Mouse (Mus musculus) CH12.LX (cell line): ENCODE measurements at regions not wholly inside any gene's neighbourhood (a gene's known extent, or its start where the extent isn't known, plus 50 kb on each side); places are given as distances from the start of the nearest gene placed in this dataset.

Source experiments
- DNase-seq: peaks from one replicate; pipeline ENCODE4 v3.0.0-alpha.2; 2013; ENCODE audit errors: extremely low read depth
- H3K27ac ChIP-seq: 2 replicates; pipeline ENCODE4 v1.5.1; 2012; ENCODE audit warnings: low read depth, mild to moderate bottlenecking, control low read depth, moderate library complexity; ENCODE audit not compliant: insufficient read depth
- H3K27me3 ChIP-seq: replicated peaks from 2 replicates; pipeline ENCODE3; 2012; ENCODE audit warnings: inconsistent platforms
- H3K36me3 ChIP-seq, 2 experiments: replicated peaks in 1 of 2; 2 replicates each; pipeline versions ENCODE3 to v1.6.1; 2012; ENCODE audit warnings: inconsistent platforms in 1 of 2, low read length in 1 of 2, mild to moderate bottlenecking in 1 of 2, mixed read lengths in 1 of 2, moderate library complexity in 1 of 2; ENCODE audit not compliant: control insufficient read depth in 1 of 2, insufficient read depth in 1 of 2
- H3K4me1 ChIP-seq, 2 experiments: 2 replicates each; pipeline ENCODE4 v1.6.1; 2012; ENCODE audit warnings: inconsistent platforms in 1 of 2, moderate library complexity in 1 of 2; ENCODE audit not compliant: insufficient read depth in 2 of 2, control insufficient read depth in 1 of 2
- H3K4me2 ChIP-seq: 2 replicates; pipeline ENCODE4 v1.6.1; 2012; ENCODE audit warnings: low read depth, mild to moderate bottlenecking, control low read depth; ENCODE audit not compliant: poor library complexity, insufficient read depth, severe bottlenecking
- H3K4me3 ChIP-seq, 3 experiments: fragments of 150-350 bp in 1 of 3; sonication (generic) in 1 of 3; replicated peaks in 1 of 3; 2 replicates each; pipeline versions ENCODE3 to v1.5.1; 2011 to 2012; ENCODE audit warnings: low read depth in 2 of 3, low read length in 2 of 3, mild to moderate bottlenecking in 2 of 3, moderate library complexity in 2 of 3, control low read depth in 1 of 3, improper control_type of control experiment in 1 of 3, inconsistent platforms in 1 of 3, mixed read lengths in 1 of 3; ENCODE audit not compliant: poor library complexity in 1 of 3
- H3K79me2 ChIP-seq: replicated peaks from 2 replicates; pipeline ENCODE4 v1.6.1; 2012; ENCODE audit warnings: mild to moderate bottlenecking, moderate library complexity; ENCODE audit not compliant: control insufficient read depth, poor library complexity, insufficient read depth, severe bottlenecking; ENCODE audit errors: extremely low read depth
- H3K9ac ChIP-seq: 2 replicates; pipeline ENCODE4 v1.6.1; 2012; ENCODE audit warnings: low read depth, mild to moderate bottlenecking, control low read depth, moderate library complexity; ENCODE audit not compliant: insufficient read depth
- H3K9me3 ChIP-seq: replicated peaks from 2 replicates; pipeline ENCODE3; 2012; ENCODE audit warnings: low read length, inconsistent platforms, mixed read lengths
- BHLHE40 ChIP-seq: IDR thresholded peaks from 2 replicates; pipeline ENCODE4 v1.6.1; 2011; ENCODE audit warnings: mild to moderate bottlenecking, low read depth, low read length, improper control_type of control experiment
- CHD2 ChIP-seq: IDR thresholded peaks from 2 replicates; pipeline ENCODE4 v1.6.1; 2011; ENCODE audit warnings: low read length, improper control_type of control experiment
- CTCF ChIP-seq, 2 experiments: IDR thresholded peaks in 1 of 2; conservative IDR thresholded peaks in 1 of 2; 2 replicates each; pipeline ENCODE4 v1.5.1; 2011 to 2012; ENCODE audit warnings: low read depth in 2 of 2, low read length in 2 of 2, improper control_type of control experiment in 1 of 2, inconsistent platforms in 1 of 2, mild to moderate bottlenecking in 1 of 2, moderate library complexity in 1 of 2
- ELF1 ChIP-seq: IDR thresholded peaks from 2 replicates; pipeline ENCODE4 v1.6.1; 2014; ENCODE audit warnings: low read depth, mild to moderate bottlenecking, inconsistent platforms, low read length, improper control_type of control experiment
- GABPA ChIP-seq: IDR thresholded peaks from 2 replicates; pipeline ENCODE4 v1.6.1; 2012; ENCODE audit warnings: low read depth, low read length, improper control_type of control experiment, inconsistent platforms; ENCODE audit not compliant: insufficient replicate concordance
- HCFC1 ChIP-seq: IDR thresholded peaks from 2 replicates; pipeline ENCODE4 v1.6.1; 2012; ENCODE audit warnings: low read depth, mild to moderate bottlenecking, inconsistent platforms, low read length, improper control_type of control experiment
- JUN ChIP-seq: IDR thresholded peaks from 2 replicates; pipeline ENCODE4 v1.6.1; 2011; ENCODE audit warnings: low read depth, mild to moderate bottlenecking, low read length, improper control_type of control experiment, moderate library complexity; ENCODE audit not compliant: insufficient read depth
- JUND ChIP-seq: conservative IDR thresholded peaks from 2 replicates; pipeline ENCODE4 v1.6.1; 2011; ENCODE audit warnings: low read depth, low read length, improper control_type of control experiment
- KAT2A ChIP-seq: IDR thresholded peaks from 2 replicates; pipeline ENCODE4 v1.6.1; 2012; ENCODE audit warnings: low read length, improper control_type of control experiment, inconsistent platforms; ENCODE audit not compliant: insufficient replicate concordance
- MEF2A ChIP-seq: IDR thresholded peaks from 2 replicates; pipeline ENCODE4 v1.6.1; 2014; ENCODE audit warnings: low read depth, mild to moderate bottlenecking, inconsistent platforms, low read length, improper control_type of control experiment, borderline replicate concordance
- PAX5 ChIP-seq: IDR thresholded peaks from 2 replicates; pipeline ENCODE4 v1.6.1; 2012; ENCODE audit warnings: low read length, inconsistent platforms, mixed read lengths
- POLR2AphosphoS2 ChIP-seq: IDR thresholded peaks from 2 replicates; pipeline ENCODE4 v1.6.1; 2011; ENCODE audit warnings: low read depth, low read length, improper control_type of control experiment
- RAD21 ChIP-seq: IDR thresholded peaks from 2 replicates; pipeline ENCODE4 v1.6.1; 2011; ENCODE audit warnings: low read depth, mild to moderate bottlenecking, low read length, improper control_type of control experiment, moderate library complexity
- UBTF ChIP-seq: IDR thresholded peaks from 2 replicates; pipeline ENCODE4 v1.6.1; 2012; ENCODE audit warnings: low read depth, mild to moderate bottlenecking, inconsistent platforms, low read length, improper control_type of control experiment, moderate library complexity
- USF1 ChIP-seq: IDR thresholded peaks from 2 replicates; pipeline ENCODE4 v1.6.1; 2014; ENCODE audit warnings: low read depth, mild to moderate bottlenecking, inconsistent platforms, low read length, improper control_type of control experiment
- ZMIZ1 ChIP-seq: IDR thresholded peaks from 2 replicates; pipeline ENCODE4 v1.6.1; 2012; ENCODE audit warnings: low read depth, mild to moderate bottlenecking, inconsistent platforms, low read length, improper control_type of control experiment
- dilution Hi-C: fragments of 300-500 bp; cut with MboI; formaldehyde crosslinking; loops from 2 replicates; pipeline ENCODE4 v1.14.3; 2020; ENCODE audit warnings: low sequenced_read_pairs; ENCODE audit not compliant: extremely low pct_unique_long_range_greater_than_20kb, extremely low pct_ligation_motif_present
- in situ Hi-C: fragments of 300-500 bp; cut with MboI; formaldehyde crosslinking; loops from 3 replicates; pipeline ENCODE4 v1.14.3; 2019; ENCODE audit warnings: low sequenced_read_pairs, low pct_ligation_motif_present, low pct_unique_long_range_greater_than_20kb, mixed read lengths

DNA sequence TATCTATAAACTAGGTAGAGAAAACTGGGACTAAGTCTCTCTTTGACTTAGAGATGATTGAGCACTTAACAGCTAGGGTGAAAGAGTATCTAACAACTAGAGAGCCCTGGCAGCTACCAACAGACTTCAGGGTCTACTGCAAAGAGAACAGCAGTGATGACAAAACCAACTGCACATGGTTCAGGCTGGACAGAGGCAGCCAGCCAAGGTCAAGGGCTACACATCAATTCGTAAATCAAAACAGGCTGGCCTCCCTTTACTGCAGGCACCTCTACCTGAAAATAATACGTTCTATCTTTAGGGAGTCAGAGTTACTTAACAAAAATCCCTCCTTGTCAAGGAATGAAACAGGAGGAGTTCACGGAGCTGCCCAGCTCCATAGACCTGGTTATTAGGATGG is 82.5 kb upstream of the Frmd6 start:
- H3K9ac ChIP-seq: no peak overlapping the region
- H3K79me2 ChIP-seq: no peaks in the 10 kb centered on the region
- no peak overlapping the region for H3K4me2 ChIP-seq
- in situ Hi-C loops: no loop called here
- peaks cover 0 to 12% of the 10 kb centered on the region in 2 experiments; a peak in 2 of 4 replicates for H3K4me1 ChIP-seq
- no peaks in the 10 kb centered on the region for H3K9me3 ChIP-seq
- DNase-seq: no peak
- no peak overlapping the region for H3K4me3 ChIP-seq
- dilution Hi-C loops: no loop called here
- TF ChIP-seq HCFC1: no peak
- no peak for TF ChIP-seq UBTF
- TF ChIP-seq USF1: no peak
- TF ChIP-seq JUND: no peak
- no peak for TF ChIP-seq ELF1
- TF ChIP-seq KAT2A: no peak
- TF ChIP-seq JUN: no peak
- TF ChIP-seq POLR2AphosphoS2: no peak
- TF ChIP-seq GABPA: no peak
- TF ChIP-seq CHD2: no peak
- TF ChIP-seq ZMIZ1: no peak
- TF ChIP-seq PAX5: no peak
- no peaks in the 10 kb centered on the region for H3K27me3 ChIP-seq
- H3K27ac ChIP-seq: no peak overlapping the region
- H3K36me3 ChIP-seq: no peaks in the 10 kb centered on the region

DNA sequence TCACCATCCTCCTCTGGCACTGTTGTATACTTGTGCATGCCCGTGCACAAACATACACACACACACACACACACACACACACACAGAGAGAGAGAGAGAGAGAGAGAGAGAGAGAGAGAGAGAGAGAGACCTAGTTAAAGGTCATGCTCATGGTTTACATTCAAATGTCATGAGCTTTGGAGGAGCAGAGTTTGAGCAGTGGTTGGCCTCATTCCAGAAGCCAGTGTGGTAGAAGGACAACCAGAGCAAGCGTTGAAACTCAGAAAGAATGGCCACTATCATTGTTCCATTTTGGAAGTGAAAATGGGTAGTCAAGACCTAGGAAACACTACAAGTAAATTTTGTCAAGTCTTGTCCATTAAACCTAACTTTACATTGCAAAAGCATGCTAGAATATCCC is 79.6 kb upstream of the Frmd6 start:
- no peaks in the 10 kb centered on the region for H3K27me3 ChIP-seq
- no peak for DNase-seq
- dilution Hi-C loops: no loop called here
- no peak overlapping the region for H3K27ac ChIP-seq
- no peaks in the 10 kb centered on the region for H3K79me2 ChIP-seq
- TF ChIP-seq BHLHE40 (no peak), MEF2A (no peak), CTCF (conservative IDR thresholded peaks at IDR 0.05 in 1 of 2, IDR thresholded peaks at IDR 0.05 in 1 of 2; ENCODE audit: low read depth in 2 of 2, low read length in 2 of 2) (no peak), RAD21 (no peak)
- peaks cover 0 to 4% of the 10 kb centered on the region in 2 experiments; a peak in 1 of 4 replicates for H3K4me1 ChIP-seq
- no peak overlapping the region for H3K4me2 ChIP-seq
- in situ Hi-C loops: no loop called here
- no peak overlapping the region for H3K9ac ChIP-seq
- H3K4me3 ChIP-seq: no peak overlapping the region
- no peaks in the 10 kb centered on the region for H3K9me3 ChIP-seq
- no peaks in the 10 kb centered on the region for H3K36me3 ChIP-seq
